Mouse (Mus musculus): Measurements from ENCODE around the gene Ttll11.

DNA sequence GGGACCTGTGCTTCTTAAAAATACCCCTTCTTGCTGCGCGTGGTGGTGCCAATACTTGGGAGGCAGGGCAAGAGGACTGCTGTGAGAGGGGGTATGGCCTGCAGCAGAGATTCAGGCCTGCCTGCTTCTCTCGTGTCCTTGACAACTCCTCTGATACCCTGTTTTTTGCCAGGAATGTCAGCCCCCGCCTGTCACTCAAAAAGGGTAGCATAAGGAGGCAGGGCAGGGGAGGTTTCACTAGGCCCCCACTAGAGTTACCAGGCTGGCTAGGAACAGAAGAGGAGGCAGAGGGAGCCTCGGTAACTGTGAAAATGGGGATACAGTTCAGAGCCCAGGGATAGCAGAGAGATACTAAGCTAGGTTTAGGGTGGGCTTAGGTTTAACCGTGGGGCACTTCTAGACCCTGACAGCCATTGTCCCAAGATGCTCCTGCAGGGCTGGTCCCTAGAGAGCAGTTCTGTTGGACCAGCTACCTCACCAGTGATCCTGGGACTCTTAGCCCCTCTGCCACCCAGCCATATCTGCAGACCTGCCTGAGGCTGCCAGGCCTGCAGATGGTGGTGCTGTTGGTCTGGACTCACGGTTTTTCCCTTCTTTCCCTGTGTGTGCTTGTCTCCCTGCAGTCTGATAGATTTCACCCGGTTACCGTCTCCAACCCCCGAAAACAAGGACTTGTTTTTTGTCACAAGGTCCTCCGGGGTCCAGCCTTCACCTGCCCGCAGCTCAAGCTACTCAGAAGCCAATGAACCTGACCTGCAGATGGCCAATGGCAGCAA, 260.3 kb downstream of the Ttll11 start:
- no peak for TF ChIP-seq POLR2A (IDR thresholded peaks at IDR 0.05; ENCODE audit: low read depth, low read length)
- TF ChIP-seq CTCF (IDR thresholded peaks at IDR 0.05; ENCODE audit: extremely low read depth, insufficient read length, insufficient replicate concordance, low read depth, low read length), result no peak
